Mouse (Mus musculus) lung, postnatal 10 days (tissue): ENCODE data around the gene Casp12.
"Not testable (repeated sequence)": the region's sequence is repeated elsewhere in the genome, so short reads cannot be mapped to it uniquely, and the experiment has no call there.

Source experiments
- DNase-seq: peaks from one replicate; pipeline ENCODE4 v3.0.0; 2021

Gene Casp12

DNA sequence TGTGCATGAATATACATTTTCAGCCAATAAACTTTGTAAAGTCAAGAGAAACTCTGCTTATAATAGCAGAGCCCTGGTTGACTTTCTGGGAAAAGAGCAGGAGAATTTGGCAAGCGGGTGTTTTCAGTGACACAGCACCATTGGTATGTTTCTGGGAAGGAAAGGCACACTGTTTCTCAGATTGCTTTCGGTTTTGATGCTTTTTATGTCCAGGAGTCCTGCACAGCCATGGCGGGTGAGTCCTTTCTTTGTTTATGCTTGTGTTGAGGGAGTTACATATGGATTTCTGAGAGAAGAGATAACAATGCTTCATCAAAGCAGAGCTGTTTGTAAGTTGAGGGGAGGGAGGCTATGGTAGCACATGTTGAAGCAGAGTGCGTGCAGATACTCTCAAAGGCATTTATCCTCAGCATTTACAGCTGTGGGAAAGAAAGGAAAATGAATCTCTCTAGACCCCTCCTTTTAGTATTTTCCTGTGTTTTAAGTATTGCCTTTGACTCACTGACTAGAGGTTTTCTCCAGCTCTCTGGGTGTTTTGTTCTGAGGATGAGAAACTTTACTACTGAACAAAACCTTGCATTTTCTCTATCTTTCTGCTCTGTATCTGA, at the start of gene Casp12:
TSS of gene Casp12 (plus strand) at position 140 of the 608 bp plus-strand sequence.
- DNase-seq = peak; percentile 18

DNA sequence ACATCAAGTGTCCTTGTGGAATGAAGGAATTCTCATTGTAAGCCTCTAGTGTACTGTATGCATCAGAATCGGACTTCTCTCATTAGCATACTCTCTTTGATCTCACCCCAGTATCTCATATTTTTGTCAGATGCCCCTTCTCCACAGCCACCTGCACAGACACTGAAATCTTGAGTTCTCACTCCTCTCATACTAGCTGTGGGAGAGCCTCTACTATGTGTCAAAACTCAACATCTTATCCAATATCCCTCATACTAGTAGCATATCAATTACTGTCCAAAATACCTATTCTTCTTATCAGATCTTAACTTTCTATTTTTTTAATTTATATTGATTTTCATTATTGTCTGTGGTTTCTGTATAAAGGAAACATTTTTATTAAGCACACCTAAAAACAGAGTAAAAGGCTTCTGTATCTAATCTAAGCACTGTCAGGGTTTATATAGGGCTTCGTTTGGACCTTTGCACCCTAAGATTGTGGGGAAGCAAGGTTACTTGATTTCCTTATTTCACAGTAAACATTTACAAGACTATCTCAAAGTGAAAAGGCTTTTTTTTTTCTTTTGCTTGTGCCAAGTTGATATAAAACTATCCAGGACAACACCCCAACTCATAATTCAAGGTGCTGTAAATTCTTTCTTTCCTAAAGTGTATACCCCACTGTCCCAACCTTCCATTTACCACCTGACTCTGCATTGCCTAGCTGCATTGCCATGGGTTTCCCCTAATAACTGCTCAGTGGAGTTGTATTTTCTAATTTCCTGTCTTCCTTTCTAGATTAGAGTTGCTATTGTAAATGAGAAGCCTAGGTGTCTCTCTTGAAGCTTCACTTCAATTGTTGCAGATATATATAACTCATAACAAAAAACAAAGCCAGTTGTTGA, 48.6 kb upstream of the Casp12 start:
- DNase-seq = no peak

DNA sequence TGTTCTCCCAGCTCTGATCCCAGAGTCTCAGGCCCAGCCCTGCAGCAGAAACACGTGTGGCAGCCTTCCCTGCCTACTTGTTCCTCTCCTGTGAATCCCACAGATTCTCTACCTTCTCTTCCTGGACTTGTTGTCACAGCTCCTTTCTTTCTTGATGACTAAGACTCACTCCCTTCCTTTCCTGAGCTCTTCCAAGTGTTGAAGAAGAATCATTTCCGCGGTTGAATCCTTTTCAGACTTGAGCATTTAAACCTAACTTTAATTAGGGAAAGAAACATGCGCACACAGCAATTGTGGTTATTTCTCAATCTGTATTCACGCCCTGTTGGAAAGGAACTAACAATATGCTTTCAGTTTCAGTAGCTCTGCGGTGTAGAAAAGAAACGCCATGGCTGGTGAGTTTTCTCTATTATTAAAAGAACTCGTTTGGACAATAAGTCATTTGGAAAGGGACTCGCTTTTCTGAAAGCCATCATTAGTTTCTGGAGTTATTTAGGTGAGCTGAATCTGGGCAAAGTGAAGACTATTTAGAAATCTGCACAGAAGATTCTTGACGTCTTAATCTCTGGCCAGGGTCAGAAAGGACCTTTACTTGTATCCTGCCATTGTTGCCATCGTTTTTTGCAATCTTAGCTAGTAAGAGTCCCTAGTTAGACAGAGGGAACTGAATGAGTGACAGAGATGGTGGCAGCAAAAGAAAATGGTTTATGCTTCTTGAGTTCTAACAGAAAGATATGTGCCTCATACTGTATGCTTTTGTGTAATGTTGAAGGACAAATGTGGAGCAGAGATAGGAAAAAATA, 46.7 kb upstream of the Casp12 start, which contains the start of gene Casp1:
TSS of gene Casp1 (plus strand) at position 189 of the 803 bp plus-strand sequence.
- DNase-seq = no peak

DNA sequence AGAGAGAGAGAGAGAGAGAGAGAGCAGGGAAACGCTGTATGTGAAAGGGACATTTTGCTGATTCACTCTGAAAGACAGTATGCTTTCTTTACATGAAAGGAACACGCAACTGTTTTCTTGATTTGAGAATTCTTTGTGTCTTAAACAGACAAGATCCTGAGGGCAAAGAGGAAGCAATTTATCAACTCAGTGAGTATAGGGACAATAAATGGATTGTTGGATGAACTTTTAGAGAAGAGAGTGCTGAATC, 46.2 kb upstream of the Casp12 start:
- no peak for DNase-seq

DNA sequence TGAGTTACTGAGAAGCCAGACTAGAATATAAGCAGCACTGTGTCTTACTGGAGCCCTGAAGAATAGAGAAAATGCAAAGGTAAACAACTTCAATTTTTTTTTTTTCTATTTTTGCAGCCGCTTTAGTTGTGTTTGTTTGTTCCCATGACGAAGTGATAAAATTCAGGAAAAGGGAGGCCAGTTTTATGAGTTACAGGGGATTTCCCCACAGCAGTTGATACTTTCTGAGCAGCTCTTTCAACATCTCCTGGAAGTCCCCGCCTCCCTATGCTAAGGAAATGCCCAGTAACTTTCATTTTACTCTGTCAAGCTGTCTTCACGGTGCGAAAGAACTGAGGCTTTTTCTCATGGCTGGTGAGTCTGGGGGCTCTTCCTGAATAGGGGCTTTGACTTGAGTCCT, 36.7 kb upstream of the Casp12 start, which contains the start of gene Casp4:
TSS of gene Casp4 (plus strand) at position 268 of the 400 bp plus-strand sequence.
- DNase-seq = peak; percentile 3

DNA sequence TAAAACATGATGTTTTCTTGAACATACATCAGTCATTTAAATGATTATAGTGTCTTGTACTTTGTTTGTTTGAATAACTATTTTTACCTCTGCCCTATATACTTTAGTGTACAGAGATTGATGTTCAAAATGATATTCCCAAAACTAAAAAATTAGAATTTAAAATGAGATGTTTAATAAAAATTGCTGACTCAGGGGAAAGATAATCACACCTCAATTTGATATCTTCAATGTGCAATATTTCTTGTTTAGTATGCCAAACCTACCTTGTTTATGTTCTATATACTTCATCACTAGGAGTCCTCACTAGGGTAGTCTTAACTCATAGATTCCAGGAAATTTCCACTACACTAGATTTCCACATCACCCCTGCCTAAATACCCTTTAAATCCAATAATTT, 35.1 kb upstream of the Casp12 start:
- no peak for DNase-seq

DNA sequence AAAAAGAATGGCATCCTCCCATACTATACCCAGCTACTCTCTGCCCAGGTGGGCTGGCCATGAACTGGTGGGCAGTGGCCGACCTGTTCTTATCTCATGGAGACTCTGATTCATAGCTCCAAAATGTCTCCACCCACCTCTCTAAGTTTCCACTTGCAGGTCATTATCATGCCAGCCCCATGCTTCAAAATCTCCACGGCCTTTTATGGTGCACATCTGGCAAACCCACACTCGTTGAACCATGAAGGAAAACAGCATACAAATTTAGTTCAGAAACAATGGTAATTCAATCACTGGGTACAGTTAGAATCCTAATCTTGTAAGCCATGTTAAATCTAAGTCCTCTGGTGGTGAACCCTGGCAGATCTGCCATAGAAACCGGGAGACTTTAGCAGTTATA, 33.8 kb upstream of the Casp12 start:
- DNase-seq = no peak

DNA sequence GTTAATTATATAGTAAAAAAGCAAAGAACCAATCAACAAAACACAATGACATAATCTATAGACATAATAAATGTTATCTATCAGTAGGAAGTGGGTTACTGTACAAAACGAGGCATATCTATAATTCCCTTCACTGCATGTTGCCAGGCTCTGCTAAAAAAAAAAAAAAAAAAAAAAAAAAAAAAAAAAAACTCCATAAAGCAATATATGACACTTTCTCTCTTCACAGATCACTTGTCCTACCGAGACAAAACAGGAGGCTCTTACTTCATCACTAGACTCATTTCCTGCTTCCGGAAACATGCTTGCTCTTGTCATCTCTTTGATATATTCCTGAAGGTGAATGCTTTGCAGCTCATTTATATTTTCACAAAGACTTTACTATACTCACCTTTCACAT, 17.0 kb upstream of the Casp12 start:
- no peak for DNase-seq

DNA sequence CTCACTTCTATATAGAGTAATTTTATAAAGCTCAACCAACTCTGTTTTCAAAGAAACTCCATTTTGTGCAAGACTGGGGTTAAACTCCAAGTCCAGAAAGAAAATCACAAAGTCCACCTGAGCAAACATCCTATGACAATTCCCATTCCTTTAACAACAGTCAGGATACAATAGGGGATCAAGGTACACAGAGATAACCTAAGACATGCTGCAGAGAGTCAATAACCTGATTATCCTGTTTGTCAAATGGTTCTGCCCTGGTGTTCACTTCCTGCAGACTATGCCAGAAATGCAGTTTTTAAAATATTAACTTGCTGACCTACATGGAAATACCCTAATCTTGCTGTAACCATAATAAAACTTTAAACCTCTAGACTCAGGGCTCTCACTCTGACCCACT, 12.8 kb upstream of the Casp12 start:
- DNase-seq = no peak

DNA sequence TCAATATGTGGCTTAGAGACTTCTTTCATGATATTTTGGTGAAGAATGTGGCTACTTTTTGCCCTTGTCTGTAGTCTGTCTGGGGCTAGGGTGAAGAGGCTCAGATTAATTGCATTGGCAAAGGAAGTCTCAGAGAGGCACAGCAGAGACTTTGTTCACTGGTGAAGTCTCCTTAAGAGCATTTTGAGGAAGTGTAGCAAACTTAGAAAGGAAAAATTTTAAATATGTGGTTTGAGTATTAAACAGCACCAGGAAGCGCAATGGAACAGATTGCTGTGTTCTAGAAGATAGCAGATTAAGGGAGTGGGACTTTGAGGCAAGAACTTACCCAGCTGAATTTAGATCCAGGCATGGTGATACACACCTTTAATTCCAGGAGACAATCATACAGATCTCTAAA, 11.8 kb upstream of the Casp12 start:
- DNase-seq = no peak

DNA sequence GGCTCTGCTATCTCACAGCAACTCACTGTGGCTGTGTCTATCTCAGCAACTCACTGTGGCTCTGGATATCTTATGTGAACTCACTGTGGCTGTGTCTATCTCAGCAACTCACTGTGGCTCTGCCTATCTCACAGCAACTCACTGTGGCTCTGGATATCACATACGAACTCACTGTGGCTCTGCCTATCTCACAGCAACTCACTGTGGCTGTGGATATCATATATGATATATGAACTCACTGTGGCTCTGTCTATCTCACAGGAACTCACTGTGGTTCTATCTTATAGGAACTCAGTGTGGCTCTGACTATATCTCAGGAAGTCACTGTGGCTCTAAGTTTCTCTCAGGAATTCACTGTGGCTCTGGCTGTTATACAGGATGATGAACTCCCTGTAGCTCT, 2.1 kb upstream of the Casp12 start:
- DNase-seq = no peak

DNA sequence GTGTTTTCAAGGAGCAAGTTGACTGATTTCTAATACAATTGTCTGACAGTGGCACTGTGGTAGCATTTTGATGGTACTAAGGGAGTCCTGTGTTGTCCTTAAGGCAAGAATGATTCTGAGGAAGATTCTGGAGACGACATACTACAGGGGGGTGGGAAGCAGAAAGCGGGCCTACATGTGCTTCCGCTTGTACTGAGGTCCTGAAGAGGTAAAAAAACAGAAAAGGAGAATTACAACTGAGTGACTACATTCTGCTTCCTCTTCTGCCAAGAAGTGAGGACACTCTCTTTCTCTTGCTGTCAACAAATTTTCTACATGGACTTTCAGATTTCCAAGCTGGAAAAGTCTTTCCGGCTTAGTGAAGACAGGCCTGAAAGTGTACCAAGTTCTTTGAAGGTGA, 1.1 kb upstream of the Casp12 start:
- DNase-seq = no peak

DNA sequence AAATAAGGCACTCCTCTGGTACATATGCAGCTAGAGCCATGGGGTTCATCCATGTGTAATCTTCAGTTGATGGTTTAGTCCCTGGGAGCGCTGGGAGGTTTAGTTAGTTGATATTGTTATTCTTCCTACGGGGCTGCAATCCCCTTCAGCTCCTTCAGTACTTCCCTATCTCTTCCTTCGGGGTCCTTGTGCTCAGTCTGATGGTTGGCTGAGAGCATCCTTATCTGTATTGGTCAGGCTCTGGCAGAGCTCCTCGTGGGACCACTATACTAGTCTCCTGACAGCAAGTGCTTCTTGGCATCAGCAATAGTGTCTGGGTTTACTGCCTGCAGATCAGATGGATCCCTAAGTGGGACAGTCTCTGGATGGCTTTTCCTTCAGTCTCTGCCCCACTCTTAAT, 2.2 kb downstream of the Casp12 start:
- DNase-seq = no peak

DNA sequence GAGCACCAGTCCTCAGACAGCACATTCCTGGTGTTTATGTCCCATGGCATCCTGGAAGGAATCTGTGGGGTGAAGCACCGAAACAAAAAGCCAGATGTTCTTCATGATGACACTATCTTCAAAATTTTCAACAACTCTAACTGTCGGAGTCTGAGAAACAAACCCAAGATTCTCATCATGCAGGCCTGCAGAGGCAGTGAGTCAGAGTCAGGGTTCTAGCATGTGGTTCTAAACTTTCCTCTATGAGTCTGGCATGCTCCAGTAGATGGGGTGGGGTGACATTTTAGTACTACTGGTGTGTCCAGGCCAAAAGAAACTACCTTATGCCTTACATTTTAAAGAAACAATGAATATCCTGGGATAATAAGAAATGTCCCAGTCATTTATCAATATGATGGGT, 8.4 kb downstream of the Casp12 start:
- no peak for DNase-seq

DNA sequence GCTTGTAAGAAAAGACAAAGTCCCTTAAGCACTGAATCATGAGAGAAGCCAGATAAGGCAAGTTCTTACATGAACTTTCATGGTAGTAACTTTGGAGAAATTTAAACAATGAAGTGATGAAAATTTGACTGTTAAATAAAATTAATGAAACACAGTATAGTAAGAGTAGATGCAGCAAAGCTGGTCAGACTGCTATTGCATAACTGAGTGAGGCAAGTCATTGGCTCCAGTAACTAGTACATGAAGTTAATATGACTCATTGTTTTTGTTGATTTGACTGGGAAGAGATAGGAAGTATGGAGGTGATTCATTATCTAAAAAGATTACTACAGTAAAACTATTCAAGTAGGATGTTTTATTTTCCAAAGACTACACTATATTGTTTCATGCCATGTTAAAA, 11.6 kb downstream of the Casp12 start:
- no peak for DNase-seq

DNA sequence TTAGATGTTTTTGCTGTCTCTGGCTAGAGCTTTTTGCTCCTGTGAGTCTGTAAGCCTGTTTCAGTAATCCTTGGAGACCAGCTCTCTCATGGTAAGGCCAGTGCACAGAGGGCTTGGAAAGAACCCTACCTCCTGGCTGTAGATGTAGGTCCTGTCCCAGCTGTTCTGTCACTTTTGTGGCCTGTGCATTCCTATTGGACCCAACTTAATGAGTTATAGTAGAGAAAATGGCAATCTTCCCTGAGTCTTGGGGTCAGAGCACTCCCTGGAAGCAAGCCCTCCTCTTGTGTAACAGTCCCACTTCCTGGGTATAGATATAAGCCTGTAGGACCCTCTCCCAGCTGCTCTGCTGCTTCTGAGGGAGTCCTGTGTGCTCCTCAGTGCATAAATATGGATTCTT, 48.3 kb downstream of the Casp12 start:
- no peak for DNase-seq

DNA sequence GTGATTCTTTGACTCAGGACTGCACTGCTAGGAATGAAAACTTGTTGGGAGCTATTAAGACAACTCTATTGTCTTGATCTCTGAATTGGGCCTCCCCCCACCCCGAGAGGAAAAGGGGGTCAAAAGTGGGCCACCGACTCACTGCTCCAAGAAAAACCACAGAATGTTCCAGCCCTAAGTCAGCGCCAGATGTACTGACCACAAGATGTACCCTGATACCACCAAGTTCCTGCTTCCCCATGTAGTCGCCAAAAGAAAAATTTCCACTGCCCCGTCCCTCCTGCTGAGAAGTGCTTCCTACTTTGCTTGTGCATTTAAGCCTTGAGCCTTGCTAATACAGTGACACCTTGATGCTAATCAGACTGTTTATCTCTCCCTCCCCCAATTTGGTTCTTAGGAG, 50.6 kb downstream of the Casp12 start:
- DNase-seq = not testable (repeated sequence)

DNA sequence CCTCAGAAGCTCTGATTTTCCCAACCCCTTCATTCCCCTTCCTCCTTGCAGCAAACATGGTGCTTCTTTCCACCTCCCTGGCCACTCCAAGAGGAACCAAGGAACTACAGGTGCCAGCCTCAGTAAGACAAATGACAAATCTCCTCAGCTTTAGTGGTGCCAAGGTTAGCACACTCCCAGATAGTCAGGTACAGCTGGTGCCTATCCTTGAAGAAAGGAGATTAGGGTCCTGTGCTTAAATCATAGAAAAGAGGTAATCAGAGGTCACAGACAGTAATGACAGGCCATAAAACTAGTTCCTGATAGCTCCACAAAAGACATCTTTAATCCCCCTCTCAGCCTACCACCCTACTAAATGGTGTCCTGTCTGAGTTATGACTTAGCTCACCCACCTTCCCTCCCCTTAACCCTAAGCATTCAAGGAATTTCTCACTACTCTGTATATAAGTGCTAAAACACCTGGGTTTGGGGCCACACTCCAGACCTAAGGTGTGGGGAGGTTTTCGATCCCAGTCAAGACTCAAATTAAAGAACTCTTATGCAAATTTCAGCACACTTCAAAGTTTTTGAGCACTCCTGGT, 65.8 kb downstream of the Casp12 start:
- DNase-seq = no peak

DNA sequence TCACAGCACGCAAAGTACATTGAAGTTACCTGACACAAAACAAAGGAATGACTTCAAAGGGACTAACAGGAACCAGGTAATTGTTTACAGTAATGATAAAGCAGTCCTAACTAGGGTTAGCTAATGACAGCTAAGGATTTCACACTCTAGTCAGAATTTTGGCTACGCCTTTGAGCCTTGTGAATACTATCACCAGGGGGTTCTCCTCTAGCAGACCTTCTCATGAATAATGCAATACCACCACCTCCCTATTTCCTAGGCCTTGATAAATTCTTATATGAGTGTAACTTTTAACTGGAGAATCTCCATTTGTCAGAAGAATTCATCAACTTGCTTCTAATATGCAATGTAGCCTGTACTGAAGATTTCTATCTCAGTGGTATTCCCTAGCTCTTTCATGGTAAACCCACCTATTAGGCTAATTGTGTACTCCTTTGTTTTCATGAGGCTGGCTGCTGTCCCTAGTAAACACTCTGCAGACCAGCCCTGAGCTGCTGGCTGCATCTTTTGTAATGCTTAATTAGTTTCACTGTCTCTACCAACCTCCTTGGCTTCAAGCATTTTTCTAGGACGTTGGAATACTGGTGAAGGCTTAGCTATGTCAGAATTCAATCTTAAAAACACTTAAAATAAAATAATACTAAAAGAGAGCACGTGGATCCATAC, 67.3 kb downstream of the Casp12 start:
- no peak for DNase-seq

DNA sequence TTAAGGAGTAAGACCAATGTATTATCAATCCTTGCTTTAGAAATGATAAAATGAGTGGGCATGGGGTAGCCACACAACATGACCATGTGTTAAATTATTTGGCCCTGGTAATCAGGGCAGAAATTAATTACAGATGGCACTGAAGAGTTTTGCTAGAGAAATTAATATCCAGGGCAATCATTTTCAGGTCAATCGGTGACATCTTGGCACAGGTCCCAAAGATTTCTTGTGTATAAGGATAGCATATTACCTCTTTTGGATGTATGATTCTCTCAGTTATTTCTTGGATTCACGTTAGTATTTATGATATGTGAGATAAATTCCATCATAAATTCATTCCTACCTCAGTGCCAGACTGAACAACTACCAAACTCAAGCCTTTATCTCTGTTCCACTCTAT, 72.6 kb downstream of the Casp12 start:
- no peak for DNase-seq
